Mouse (Mus musculus) small intestine, adult 2 months (tissue): Measurements from ENCODE around the gene Clpx. TPM values are rescaled to one million over a fixed set of nuclear protein-coding genes. Genes with fewer than 3 reads are reported as not detected.

Experiments
- H3K27ac ChIP-seq: fragments of 200-500 bp; 2 replicates; pipeline ENCODE4 v1.5.1; 2012; ENCODE audit warnings: low read depth, low read length, control low read depth, inconsistent platforms; ENCODE audit not compliant: insufficient read depth
- H3K27me3 ChIP-seq: fragments of 200-500 bp; 2 replicates; pipeline ENCODE4 v1.6.1; 2012; ENCODE audit warnings: mild to moderate bottlenecking, moderate library complexity, low read length, inconsistent platforms; ENCODE audit not compliant: control insufficient read depth, insufficient read depth
- H3K36me3 ChIP-seq: fragments of 200-500 bp; 2 replicates; pipeline ENCODE4 v1.6.1; 2012; ENCODE audit warnings: mild to moderate bottlenecking, low read length, control low read depth, inconsistent platforms; ENCODE audit not compliant: control insufficient read depth, insufficient read depth
- H3K4me1 ChIP-seq: fragments of 200-500 bp; 2 replicates; pipeline ENCODE4 v1.6.1; 2012; ENCODE audit warnings: low read length, inconsistent platforms, mixed read lengths; ENCODE audit not compliant: control insufficient read depth, insufficient read depth, insufficient read length
- H3K4me3 ChIP-seq: fragments of 200-500 bp; 2 replicates; pipeline ENCODE4 v1.5.1; 2012; ENCODE audit warnings: low read depth, mild to moderate bottlenecking, control low read depth, inconsistent platforms, low read length, moderate library complexity
- CTCF ChIP-seq: fragments of 200-500 bp; IDR thresholded peaks from 2 replicates; pipeline ENCODE4 v1.5.1; 2012; ENCODE audit warnings: low read depth, mild to moderate bottlenecking, control low read depth, inconsistent platforms, low read length, moderate library complexity, mixed read lengths; ENCODE audit not compliant: insufficient replicate concordance, insufficient read length; ENCODE audit errors: extremely low read depth
- POLR2A ChIP-seq: fragments of 200-500 bp; IDR thresholded peaks from 2 replicates; pipeline ENCODE4 v1.6.1; 2012; ENCODE audit warnings: low read depth, mild to moderate bottlenecking, control low read depth, inconsistent platforms, low read length, moderate library complexity
- WGBS: fragments of 180-500 bp; shearing (Covaris S2); methylation state at CpG from one replicate; pipeline ENCODE4 v1.1.7; 2018; 5-methylcytosine and 5-hydroxymethylcytosine counted together
- polyA plus RNA-seq: library from polyadenylated mRNA; depleted of rRNA; stranded (reverse); fragments of >200 nt; gene quantifications from 2 replicates; pipeline ENCODE4 v1.2.3, GENCODE M21; 2012

Gene Clpx
- polyA plus RNA-seq, 1 experiment, result 7.5 TPM

DNA sequence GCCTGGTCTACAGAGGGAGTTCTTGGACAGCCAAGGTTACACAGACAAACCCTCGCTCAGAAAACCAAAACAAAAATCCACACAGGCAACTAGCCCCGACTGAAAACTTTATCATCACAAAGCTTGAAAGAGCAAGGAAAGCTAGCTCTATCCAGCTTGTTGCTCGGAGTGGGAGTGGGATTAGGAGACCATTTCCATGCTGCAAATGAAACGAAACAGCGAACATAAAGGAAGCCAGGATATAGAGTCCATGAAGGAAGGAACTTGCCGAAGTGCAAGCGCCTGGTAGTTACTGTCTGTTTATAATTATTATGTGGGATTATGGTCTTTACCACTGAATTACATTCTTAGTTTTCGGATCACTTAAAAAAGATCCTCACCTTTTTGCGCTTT is 484 bp upstream of the Clpx start:
- Histone ChIP-seq H3K4me1 (no peaks in the 10 kb centered on the region; the same call in 1 of the 2 replicates), H3K27me3 (no peaks in the 10 kb centered on the region), H3K4me3 (peak overlapping the region; percentile 52), H3K36me3 (0 out of 2 replicates have a peak, but pooled peaks cover 3% of the 10 kb centered on the region), H3K27ac (peak overlapping the region; percentile 71)
- WGBS, result under 1% methylated on average over 9 of the region's 9 CpGs
- TF ChIP-seq CTCF (no peak), POLR2A (no peak)

DNA sequence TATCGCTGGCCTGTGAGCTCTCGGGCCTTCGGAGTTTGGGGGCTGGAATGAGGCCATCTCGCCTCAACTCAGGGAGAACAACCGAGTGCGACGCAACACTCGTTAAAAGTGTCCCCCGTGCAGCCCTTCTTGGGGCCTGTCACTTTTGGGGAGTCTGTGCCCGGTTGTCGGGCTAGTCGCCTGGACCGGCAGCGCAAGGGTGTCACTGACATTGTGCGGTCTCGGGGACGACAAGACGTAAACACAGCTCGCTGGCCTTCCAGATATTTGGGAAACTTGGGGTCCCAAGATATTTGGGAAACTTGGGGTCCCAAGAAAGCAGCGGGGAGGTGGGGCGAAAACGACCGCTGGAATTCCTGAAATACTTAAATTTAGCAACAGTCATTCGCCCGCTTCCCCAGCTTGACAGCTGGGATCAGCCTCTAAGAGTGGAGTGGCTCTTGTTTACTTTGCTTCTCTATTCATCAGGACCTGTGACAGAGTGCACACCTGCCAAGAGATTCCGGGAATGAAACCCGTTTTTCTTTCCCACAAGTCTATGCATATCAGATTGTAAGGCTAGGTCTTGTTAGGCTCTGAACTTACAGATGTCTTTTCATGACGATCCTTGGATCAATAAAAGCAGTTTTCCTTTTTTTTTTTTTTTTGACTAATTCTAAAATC is 787 bp downstream of the Clpx start:
- WGBS, result 1% methylated on average over 28 of the region's 28 CpGs

DNA sequence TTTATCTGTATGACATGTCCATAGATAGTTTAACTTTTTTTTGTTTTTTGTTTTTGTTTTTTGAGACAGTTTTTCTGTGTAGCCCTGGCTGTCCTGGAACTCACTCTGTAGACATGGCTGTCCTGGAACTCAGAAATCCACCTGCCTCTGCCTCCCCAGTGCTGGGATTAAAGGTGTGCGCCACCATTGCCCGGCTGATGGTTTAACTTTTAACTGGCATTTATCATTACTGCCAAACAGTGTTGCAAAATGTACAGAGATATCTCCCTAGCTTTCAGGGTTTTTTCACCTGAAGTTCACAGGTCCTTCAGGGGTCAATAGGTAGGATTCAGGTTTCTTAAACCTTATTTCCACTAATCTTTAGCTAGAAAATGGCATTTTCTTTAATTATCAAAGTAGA is 3.0 kb downstream of the Clpx start:
- H3K27me3 ChIP-seq, result no peaks in the 10 kb centered on the region
- no peak for TF ChIP-seq POLR2A
- no peak for TF ChIP-seq CTCF
- H3K4me1 ChIP-seq, result no peaks in the 10 kb centered on the region; the same call in 1 of the 2 replicates
- H3K27ac ChIP-seq, result no peak overlapping the region
- WGBS, result 69% methylated on average over 2 of the region's 2 CpGs
- no peak overlapping the region for H3K4me3 ChIP-seq
- H3K36me3 ChIP-seq, result peaks cover 16% of the 10 kb centered on the region

More for the DNA sequence above, 787 bp downstream of the Clpx start:
- peak overlapping the region; percentile 87 for H3K4me3 ChIP-seq
- peaks cover 6% of the 10 kb centered on the region for H3K36me3 ChIP-seq
- TF ChIP-seq POLR2A (no peak), CTCF (no peak)
- H3K4me1 ChIP-seq, result no peaks in the 10 kb centered on the region; the same call in 1 of the 2 replicates
- peak overlapping the region; percentile 54 for H3K27ac ChIP-seq
- H3K27me3 ChIP-seq, result no peaks in the 10 kb centered on the region

DNA sequence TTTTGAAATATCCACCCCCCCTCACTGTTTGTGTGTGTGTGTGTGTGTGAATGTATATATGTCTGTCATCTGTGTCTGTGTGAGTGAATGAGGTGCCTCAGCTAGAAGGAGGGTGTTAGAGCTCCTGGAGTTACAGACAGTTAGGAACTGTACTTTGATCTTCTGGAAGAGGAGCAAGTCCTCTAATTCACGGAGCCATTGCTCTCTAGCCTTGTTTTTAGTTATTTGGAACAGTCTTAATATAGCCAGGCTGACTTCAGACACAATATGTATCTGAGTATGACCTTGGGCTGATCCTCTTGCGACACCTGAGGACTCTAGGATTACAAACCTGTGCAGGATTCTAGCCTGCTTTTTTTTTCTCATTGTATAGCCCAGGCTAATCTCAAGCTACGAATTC is 4.7 kb downstream of the Clpx start:
- peaks cover 29% of the 10 kb centered on the region for H3K36me3 ChIP-seq
- peaks cover 4% of the 10 kb centered on the region; the same call in 1 of the 2 replicates for H3K4me1 ChIP-seq
- no peak for TF ChIP-seq POLR2A
- 69% methylated on average over 3 of the region's 3 CpGs for WGBS
- H3K4me3 ChIP-seq, result no peak overlapping the region
- no peak overlapping the region for H3K27ac ChIP-seq
- no peaks in the 10 kb centered on the region for H3K27me3 ChIP-seq

DNA sequence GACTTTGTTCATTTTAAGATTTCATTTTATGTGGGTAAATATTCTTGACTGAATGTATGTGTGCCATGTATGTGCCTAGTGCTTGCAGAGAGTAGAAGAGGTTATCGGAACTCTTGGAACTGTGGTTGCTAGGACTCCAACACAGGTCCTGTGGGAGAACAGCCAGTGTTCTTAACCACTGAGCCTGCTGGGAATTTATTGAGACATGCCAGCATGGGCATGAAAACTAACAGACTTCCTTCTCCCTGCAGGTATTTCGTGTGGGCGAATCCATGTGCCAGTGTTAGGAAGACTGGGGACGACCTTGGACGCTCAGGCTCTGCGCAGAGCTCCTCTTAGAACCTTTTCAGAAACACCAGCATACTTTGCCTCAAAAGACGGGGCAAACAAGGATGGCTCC is 5.6 kb downstream of the Clpx start:
- Histone ChIP-seq H3K4me1 (peaks cover 6% of the 10 kb centered on the region; the same call in 1 of the 2 replicates), H3K36me3 (peaks cover 31% of the 10 kb centered on the region), H3K4me3 (no peak overlapping the region), H3K27me3 (no peaks in the 10 kb centered on the region), H3K27ac (no peak overlapping the region)
- TF ChIP-seq POLR2A (no peak), CTCF (no peak)
- WGBS, result 96% methylated on average over 7 of the region's 7 CpGs

- H3K27ac ChIP-seq, result peak overlapping the region; percentile 71
- WGBS, result 42% methylated on average over 4 of the region's 4 CpGs
- H3K4me3 ChIP-seq, result no peak overlapping the region
- no peak for TF ChIP-seq CTCF
- TF ChIP-seq POLR2A, result no peak
- H3K36me3 ChIP-seq, result peaks cover 37% of the 10 kb centered on the region
- H3K4me1 ChIP-seq, result peaks cover 6% of the 10 kb centered on the region; the same call in 1 of the 2 replicates
- H3K27me3 ChIP-seq, result no peaks in the 10 kb centered on the region
These were observed 8.4 kb downstream of the Clpx start for GRCm38 (mm10) chr9:65302327-65302983.

- no peak overlapping the region for H3K27ac ChIP-seq
- H3K36me3 ChIP-seq, result peaks cover 40% of the 10 kb centered on the region
- 84% methylated on average over 4 of the region's 4 CpGs for WGBS
- H3K27me3 ChIP-seq, result no peaks in the 10 kb centered on the region
- peaks cover 6% of the 10 kb centered on the region; the same call in 1 of the 2 replicates for H3K4me1 ChIP-seq
- no peak overlapping the region for H3K4me3 ChIP-seq
- TF ChIP-seq POLR2A, result no peak
- no peak for TF ChIP-seq CTCF
These were observed 9.5 kb downstream of the Clpx start for GRCm38 (mm10) chr9:65303586-65303985.
